Mouse (Mus musculus): ENCODE measurements around the gene Pde4a. TPM values are rescaled to one million over a fixed set of nuclear protein-coding genes. Genes with fewer than 3 reads are reported as not detected.

The Pde4a gene
- polyA plus RNA-seq, 1 experiment from 2014 or later: 5.4 TPM

DNA sequence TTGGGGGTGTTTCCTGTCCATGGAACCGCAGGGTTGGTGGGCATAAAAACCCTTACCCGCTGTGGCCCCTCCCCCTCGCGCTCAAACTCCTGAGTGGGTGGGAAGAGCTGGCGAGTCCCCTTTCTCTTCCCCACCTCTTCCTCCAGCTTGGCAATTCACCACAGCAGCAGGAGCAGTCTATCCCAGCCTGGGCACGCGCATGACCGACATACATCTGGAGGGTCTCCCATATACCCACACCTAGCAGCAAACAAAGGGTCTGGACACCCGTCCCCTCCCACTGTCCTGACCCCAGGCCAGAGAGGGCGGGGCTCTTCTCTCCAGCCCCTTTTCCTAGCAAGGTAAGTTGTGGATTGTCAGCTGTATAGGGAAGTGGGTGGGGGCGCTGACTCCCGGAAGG is 12.2 kb upstream of the Pde4a start:
- no peak for DNase-seq (ENCODE audit: low spot score)

DNA sequence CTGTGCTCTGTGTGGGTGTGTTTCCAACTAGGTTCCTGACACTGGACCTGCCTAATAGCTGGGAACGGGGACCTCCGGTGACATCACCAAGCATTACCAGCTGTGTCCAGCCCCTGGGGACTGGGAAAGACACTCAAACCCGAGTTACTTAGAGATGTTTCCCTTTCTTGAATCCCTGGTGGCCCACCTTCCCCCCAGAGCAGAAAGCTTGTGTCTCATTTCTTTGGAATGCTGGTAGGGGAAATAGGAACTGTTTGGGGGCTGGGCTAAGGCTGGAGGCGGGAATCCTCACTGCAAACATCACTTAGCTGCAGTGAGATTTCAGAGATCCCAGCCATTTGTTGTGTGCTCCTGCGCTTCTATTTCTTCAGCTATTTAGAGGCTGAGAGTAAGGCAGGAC is 11.7 kb upstream of the Pde4a start:
- WGBS: 20% methylated on average over 5 of the region's 5 CpGs
- no peaks in the 10 kb centered on the region for H3K36me3 ChIP-seq (ENCODE audit: control insufficient read depth, insufficient read depth, low read length)
- H3K4me1 ChIP-seq (replicated peaks; ENCODE audit: control insufficient read depth, insufficient read depth, low read length): peaks cover 19% of the 10 kb centered on the region
- H3K27me3 ChIP-seq (replicated peaks; ENCODE audit: control insufficient read depth, insufficient read depth, low read length): no peaks in the 10 kb centered on the region
- H3K4me3 ChIP-seq (ENCODE audit: low read depth, low read length): peak overlapping the region; percentile 48
- peak overlapping the region; percentile 80 for H3K4me2 ChIP-seq
- peak overlapping the region; percentile 13; the same call in 1 of the 2 replicates for H3K27ac ChIP-seq (ENCODE audit: low read depth, low read length)
- no peaks in the 10 kb centered on the region for H3K9me3 ChIP-seq (ENCODE audit: control insufficient read depth, low read length)
- ATAC-seq (replicated peaks; ENCODE audit: low FRiP score) (no peak), DNase-seq (ENCODE audit: low spot score) (no peak)
- peak overlapping the region; percentile 55; the same call in 1 of the 2 replicates for H3K9ac ChIP-seq (ENCODE audit: low read depth, low read length)

More for the DNA sequence above, 12.2 kb upstream of the Pde4a start:
- Histone ChIP-seq H3K4me2 (peak overlapping the region; percentile 80), H3K9me3 (ENCODE audit: control insufficient read depth, low read length) (no peaks in the 10 kb centered on the region), H3K36me3 (ENCODE audit: control insufficient read depth, insufficient read depth, low read length) (no peaks in the 10 kb centered on the region), H3K4me3 (ENCODE audit: low read depth, low read length) (peak overlapping the region; percentile 48), H3K27me3 (replicated peaks; ENCODE audit: control insufficient read depth, insufficient read depth, low read length) (no peaks in the 10 kb centered on the region), H3K4me1 (replicated peaks; ENCODE audit: control insufficient read depth, insufficient read depth, low read length) (peaks cover 24% of the 10 kb centered on the region), H3K9ac (ENCODE audit: low read depth, low read length) (peak overlapping the region; percentile 55), H3K27ac (ENCODE audit: low read depth, low read length) (peak overlapping the region; percentile 13; the same call in 1 of the 2 replicates)
- ATAC-seq (replicated peaks; ENCODE audit: low FRiP score): no peak
- WGBS: 4% methylated on average over 12 of the region's 12 CpGs

DNA sequence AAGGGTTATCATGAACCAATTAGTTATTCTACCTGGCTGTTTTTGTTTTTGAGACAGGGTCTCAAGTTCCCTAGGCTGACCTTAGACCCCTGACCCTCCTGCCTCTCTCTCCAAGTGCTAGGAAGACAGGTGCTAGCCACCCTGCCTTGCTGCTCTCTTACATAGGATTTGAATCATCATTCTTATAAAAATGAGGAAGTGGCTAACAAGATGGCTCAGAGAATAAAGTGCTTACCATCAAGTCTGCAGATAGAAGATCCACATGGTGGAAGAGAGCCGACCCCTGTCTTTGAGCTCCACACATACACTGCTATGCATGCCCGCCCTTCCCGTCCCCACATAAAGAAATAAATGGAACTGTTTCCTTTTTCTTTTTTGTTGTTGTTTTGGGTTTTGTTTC is 10.7 kb upstream of the Pde4a start:
- no peak overlapping the region for H3K27ac ChIP-seq (ENCODE audit: low read depth, low read length)
- DNase-seq (ENCODE audit: low spot score) (no peak), ATAC-seq (replicated peaks; ENCODE audit: low FRiP score) (no peak)
- no peak overlapping the region for H3K4me2 ChIP-seq
- H3K36me3 ChIP-seq (ENCODE audit: control insufficient read depth, insufficient read depth, low read length): no peaks in the 10 kb centered on the region
- 81% methylated on average over 3 of the region's 3 CpGs for WGBS
- peaks cover 17% of the 10 kb centered on the region for H3K4me1 ChIP-seq (replicated peaks; ENCODE audit: control insufficient read depth, insufficient read depth, low read length)
- H3K4me3 ChIP-seq (ENCODE audit: low read depth, low read length): no peak overlapping the region
- H3K9ac ChIP-seq (ENCODE audit: low read depth, low read length): no peak overlapping the region
- H3K27me3 ChIP-seq (replicated peaks; ENCODE audit: control insufficient read depth, insufficient read depth, low read length): no peaks in the 10 kb centered on the region
- no peaks in the 10 kb centered on the region for H3K9me3 ChIP-seq (ENCODE audit: control insufficient read depth, low read length)

DNA sequence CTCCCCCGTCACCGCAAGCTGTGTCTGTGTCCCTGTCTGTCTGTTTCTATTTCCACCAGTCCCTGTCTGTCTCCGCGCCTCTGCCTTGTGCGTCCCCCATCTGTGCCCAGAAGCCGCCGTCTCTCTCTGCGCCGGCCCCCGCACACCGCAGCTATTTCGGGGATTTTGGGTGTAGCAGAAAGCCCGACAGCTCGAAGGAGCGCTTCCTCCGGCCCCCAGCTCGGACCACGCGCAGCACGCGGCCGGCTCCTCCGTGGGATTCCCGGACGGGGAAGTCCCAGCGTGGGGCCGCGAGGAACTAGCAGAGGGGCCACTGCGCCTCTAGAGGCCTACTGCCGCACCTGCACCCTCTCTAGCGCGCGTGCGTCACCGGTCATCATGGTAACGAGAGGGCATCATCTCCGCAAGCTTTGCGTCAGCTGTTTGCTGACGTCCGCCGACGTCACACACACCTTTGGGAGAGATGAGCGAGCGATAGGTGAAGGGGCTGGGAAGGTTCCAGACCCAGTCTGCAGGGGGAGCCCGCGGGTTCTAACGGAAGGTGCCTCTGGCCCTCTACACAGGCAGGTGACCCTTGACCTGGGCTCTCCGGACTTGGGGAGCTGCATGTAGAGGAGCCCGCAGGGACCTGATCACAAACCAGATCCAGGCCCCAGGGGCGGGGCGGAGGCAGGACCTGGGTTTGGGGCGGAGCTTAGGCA is 4.2 kb upstream of the Pde4a start:
- Histone ChIP-seq H3K9ac (ENCODE audit: low read depth, low read length) (peak overlapping the region; percentile 83), H3K4me3 (ENCODE audit: low read depth, low read length) (peak overlapping the region; percentile 69), H3K27ac (ENCODE audit: low read depth, low read length) (peak overlapping the region; percentile 6; the same call in 1 of the 2 replicates), H3K4me2 (peak overlapping the region; percentile 69), H3K9me3 (ENCODE audit: control insufficient read depth, low read length) (no peaks in the 10 kb centered on the region), H3K27me3 (replicated peaks; ENCODE audit: control insufficient read depth, insufficient read depth, low read length) (peaks cover 43% of the 10 kb centered on the region), H3K36me3 (ENCODE audit: control insufficient read depth, insufficient read depth, low read length) (no peaks in the 10 kb centered on the region), H3K4me1 (replicated peaks; ENCODE audit: control insufficient read depth, insufficient read depth, low read length) (peaks cover 30% of the 10 kb centered on the region)
- peak; percentile 90 for DNase-seq (ENCODE audit: low spot score)
- under 1% methylated on average over 52 of the region's 52 CpGs for WGBS
- peak; percentile 77 for ATAC-seq (replicated peaks; ENCODE audit: low FRiP score)

DNA sequence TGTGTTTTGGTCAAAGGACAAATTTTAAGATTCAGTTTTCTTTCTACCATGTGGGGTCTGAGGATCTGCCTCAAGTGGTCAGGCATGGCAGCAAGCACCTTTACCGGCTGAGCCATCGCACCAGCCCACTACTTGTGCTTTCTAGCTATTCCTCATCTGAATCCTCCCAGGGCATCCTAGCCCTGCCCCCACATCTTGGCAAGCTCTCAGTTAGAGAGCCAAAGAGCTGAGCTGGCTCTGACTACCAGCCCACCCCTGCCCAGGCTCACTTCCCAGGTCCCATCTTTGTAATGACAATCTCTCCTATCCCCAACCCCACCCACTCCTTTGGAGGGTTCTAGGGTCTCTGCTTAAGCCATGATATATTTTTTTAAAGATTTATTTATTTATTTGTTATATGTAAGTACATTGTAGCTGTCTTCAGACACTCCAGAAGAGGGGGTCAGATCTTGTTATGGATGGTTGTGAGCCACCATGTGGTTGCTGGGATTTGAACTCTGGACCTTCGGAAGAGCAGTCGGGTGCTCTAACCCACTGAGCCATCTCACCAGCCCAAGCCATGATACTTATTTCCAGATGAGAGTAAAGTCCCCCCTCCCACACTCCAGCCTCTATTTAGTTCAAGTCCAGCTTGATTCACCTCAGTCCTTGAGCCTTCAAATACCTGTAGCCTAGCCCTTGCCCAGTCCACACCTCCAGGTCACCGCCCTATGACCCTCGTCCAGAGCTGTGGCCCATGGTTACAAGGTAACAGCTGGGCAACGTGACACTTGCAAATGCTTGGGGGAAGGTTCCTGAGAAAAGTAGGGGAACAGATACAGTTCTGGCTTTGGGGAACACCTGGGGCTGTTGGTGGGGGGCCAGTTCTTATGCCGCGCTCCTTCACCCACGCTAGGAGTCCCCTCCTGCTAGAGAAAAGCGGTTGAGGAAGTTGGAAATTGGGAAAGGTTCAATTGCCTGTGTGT is 2.1 kb upstream of the Pde4a start:
- no peaks in the 10 kb centered on the region for H3K36me3 ChIP-seq (ENCODE audit: control insufficient read depth, insufficient read depth, low read length)
- H3K4me1 ChIP-seq (replicated peaks; ENCODE audit: control insufficient read depth, insufficient read depth, low read length): peaks cover 45% of the 10 kb centered on the region
- ATAC-seq (replicated peaks; ENCODE audit: low FRiP score): no peak
- H3K27me3 ChIP-seq (replicated peaks; ENCODE audit: control insufficient read depth, insufficient read depth, low read length): peaks cover 50% of the 10 kb centered on the region
- no peak overlapping the region for H3K4me3 ChIP-seq (ENCODE audit: low read depth, low read length)
- no peak overlapping the region for H3K9ac ChIP-seq (ENCODE audit: low read depth, low read length)
- H3K9me3 ChIP-seq (ENCODE audit: control insufficient read depth, low read length): no peaks in the 10 kb centered on the region
- peak overlapping the region; percentile 54 for H3K4me2 ChIP-seq
- no peak overlapping the region for H3K27ac ChIP-seq (ENCODE audit: low read depth, low read length)
- 37% methylated on average over 11 of the region's 11 CpGs for WGBS
- DNase-seq (ENCODE audit: low spot score): no peak

DNA sequence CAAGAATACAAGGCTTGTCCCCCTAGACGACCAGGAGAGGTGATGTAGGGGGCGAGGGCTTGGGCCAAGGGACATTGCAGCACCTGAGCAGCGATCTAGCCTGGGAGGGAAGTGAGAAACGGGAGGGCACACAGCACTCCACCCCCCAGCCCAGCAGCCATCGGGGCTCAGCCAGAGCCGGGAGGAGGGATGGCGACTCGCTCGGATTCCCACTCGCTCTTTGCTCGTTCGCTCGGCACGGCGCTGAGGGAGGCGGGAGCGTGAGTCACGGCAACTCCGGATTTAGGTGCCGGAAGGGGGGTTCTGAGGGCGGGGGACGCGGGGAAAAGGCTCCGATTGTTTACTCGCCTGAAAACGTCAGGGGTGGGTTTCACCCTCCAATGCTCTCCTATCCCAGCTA is 1.4 kb upstream of the Pde4a start:
- ATAC-seq (replicated peaks; ENCODE audit: low FRiP score): no peak
- Histone ChIP-seq H3K9me3 (ENCODE audit: control insufficient read depth, low read length) (no peaks in the 10 kb centered on the region), H3K36me3 (ENCODE audit: control insufficient read depth, insufficient read depth, low read length) (no peaks in the 10 kb centered on the region), H3K4me3 (ENCODE audit: low read depth, low read length) (peak overlapping the region; percentile 25; the same call in 1 of the 2 replicates), H3K4me1 (replicated peaks; ENCODE audit: control insufficient read depth, insufficient read depth, low read length) (peaks cover 52% of the 10 kb centered on the region), H3K27ac (ENCODE audit: low read depth, low read length) (no peak overlapping the region), H3K9ac (ENCODE audit: low read depth, low read length) (no peak overlapping the region), H3K4me2 (peak overlapping the region; percentile 54), H3K27me3 (replicated peaks; ENCODE audit: control insufficient read depth, insufficient read depth, low read length) (peaks cover 50% of the 10 kb centered on the region)
- 2% methylated on average over 26 of the region's 26 CpGs for WGBS
- DNase-seq (ENCODE audit: low spot score): no peak

DNA sequence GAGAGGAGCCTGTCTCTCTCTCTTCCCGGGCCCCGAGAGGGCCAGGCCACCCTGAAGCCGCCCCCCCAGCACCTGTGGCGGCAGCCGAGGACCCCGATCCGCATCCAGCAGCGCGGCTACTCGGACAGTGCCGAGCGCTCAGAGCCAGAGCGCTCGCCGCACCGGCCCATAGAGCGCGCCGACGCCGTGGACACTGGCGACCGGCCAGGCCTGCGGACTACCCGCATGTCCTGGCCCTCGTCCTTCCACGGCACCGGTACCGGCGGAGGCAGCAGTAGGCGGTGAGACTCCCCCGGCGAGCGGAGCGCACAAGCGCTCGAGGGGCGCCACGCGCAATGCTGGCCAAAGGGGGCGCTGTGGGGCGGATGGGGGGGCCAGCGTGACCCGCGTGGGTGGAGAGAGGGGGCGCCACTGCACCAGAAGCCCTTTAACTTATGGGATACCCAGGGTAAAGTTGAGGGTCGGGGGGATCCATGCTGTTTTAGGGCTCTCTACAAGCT is 488 bp downstream of the Pde4a start:
- Histone ChIP-seq H3K27me3 (replicated peaks; ENCODE audit: control insufficient read depth, insufficient read depth, low read length) (peaks cover 50% of the 10 kb centered on the region), H3K9me3 (ENCODE audit: control insufficient read depth, low read length) (no peaks in the 10 kb centered on the region), H3K36me3 (ENCODE audit: control insufficient read depth, insufficient read depth, low read length) (no peaks in the 10 kb centered on the region), H3K4me2 (peak overlapping the region; percentile 97), H3K9ac (ENCODE audit: low read depth, low read length) (peak overlapping the region; percentile 63), H3K4me3 (ENCODE audit: low read depth, low read length) (peak overlapping the region; percentile 59), H3K4me1 (replicated peaks; ENCODE audit: control insufficient read depth, insufficient read depth, low read length) (peaks cover 54% of the 10 kb centered on the region), H3K27ac (ENCODE audit: low read depth, low read length) (0 out of 2 replicates have a peak overlapping the region, but pooled peaks have one; percentile 45)
- WGBS: 2% methylated on average over 46 of the region's 47 CpGs
- ATAC-seq (replicated peaks; ENCODE audit: low FRiP score) (no peak), DNase-seq (ENCODE audit: low spot score) (peak; percentile 44)

DNA sequence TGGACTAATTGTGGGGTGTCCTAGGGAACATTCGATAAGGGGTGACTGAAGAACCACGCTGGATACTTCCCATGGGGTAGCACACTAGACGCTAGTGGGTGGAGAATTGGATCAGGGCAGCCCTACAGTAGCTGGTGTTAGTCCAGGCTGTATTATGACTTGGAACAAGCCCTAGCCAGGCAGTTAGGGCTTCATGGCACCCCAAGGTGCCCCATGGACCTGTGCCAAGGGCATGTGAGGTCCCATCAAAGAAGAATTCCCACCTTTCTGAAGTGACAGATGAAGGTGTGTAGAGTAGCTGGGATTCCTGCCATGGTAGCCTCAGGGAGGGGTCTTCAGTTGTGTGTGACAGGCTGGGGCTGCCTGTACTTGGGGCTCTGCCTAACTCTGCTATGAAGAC is 1.0 kb downstream of the Pde4a start:
- peaks cover 52% of the 10 kb centered on the region for H3K4me1 ChIP-seq (replicated peaks; ENCODE audit: control insufficient read depth, insufficient read depth, low read length)
- ATAC-seq (replicated peaks; ENCODE audit: low FRiP score) (no peak), DNase-seq (ENCODE audit: low spot score) (no peak)
- peak overlapping the region; percentile 59 for H3K4me3 ChIP-seq (ENCODE audit: low read depth, low read length)
- peak overlapping the region; percentile 76; the same call in 1 of the 2 replicates for H3K27ac ChIP-seq (ENCODE audit: low read depth, low read length)
- peak overlapping the region; percentile 97 for H3K4me2 ChIP-seq
- 31% methylated on average over 3 of the region's 3 CpGs for WGBS
- H3K9me3 ChIP-seq (ENCODE audit: control insufficient read depth, low read length): no peaks in the 10 kb centered on the region
- no peaks in the 10 kb centered on the region for H3K36me3 ChIP-seq (ENCODE audit: control insufficient read depth, insufficient read depth, low read length)
- H3K9ac ChIP-seq (ENCODE audit: low read depth, low read length): peak overlapping the region; percentile 63; the same call in 1 of the 2 replicates
- H3K27me3 ChIP-seq (replicated peaks; ENCODE audit: control insufficient read depth, insufficient read depth, low read length): peaks cover 50% of the 10 kb centered on the region

Measured in liver, embryonic 11.5 days (tissue).